Mouse (Mus musculus) kidney, adult 2 months (tissue): ENCODE measurements around the gene Cacna1h.

ENCODE experiments used
- CTCF ChIP-seq: fragments of 200-500 bp; conservative IDR thresholded peaks from 2 replicates; pipeline ENCODE4 v1.5.1; 2011; ENCODE audit warnings: low read depth, mild to moderate bottlenecking, control low read depth, low read length, moderate library complexity, mixed read lengths; ENCODE audit not compliant: insufficient read depth, insufficient read length
- POLR2A ChIP-seq: fragments of 200-500 bp; IDR thresholded peaks from one replicate; pipeline ENCODE4 v1.6.1; 2011; ENCODE audit warnings: low read depth, low read length, control low read depth

- no peak for TF ChIP-seq CTCF
- TF ChIP-seq POLR2A = no peak
Observed at GRCm38 (mm10) chr17:25400443-25400842, 33.1 kb downstream of the Cacna1h start.
